Mouse (Mus musculus): Measurements from ENCODE around the gene Agrp.

DNA sequence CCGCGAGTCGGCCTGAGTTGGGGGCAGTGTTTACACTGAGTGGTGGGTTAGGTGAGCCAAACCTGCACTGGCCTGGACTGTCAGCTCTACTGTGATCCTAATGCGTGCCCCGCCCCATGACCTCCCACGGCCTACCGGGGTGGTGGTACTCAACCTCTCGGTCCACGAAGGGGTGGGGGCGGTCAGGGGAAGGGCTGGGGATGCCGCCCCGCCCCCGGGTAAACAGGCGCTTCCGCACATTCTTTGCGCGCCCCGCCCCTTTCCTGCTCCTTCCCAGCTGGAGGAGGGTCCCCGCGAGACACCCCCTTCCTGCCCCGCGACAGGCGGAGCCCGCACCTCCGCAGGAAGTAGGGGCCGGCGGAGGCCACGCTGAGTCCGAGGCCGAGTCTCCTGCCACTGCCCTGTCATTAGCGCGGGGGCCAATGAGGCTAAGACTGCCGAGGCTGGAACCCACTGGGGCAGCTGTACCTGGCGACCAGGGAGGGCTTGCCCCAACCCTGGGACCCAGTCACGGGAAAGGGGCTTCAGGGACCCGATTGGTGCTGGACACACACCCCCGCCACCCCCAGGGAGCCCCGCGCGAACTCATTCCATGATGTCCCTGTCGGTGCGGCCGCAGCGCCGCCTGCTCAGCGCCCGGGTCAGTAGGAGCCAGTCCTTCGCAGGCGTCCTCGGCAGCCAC is 23.2 kb downstream of the Agrp start:
- TF ChIP-seq CTCF (IDR thresholded peaks at IDR 0.05; ENCODE audit: low read depth): no peak
- TF ChIP-seq EP300 (IDR thresholded peaks at IDR 0.05; ENCODE audit: low read depth): no peak

All from heart, postnatal 0 days (tissue).